Mouse (Mus musculus) hindbrain, embryonic 12.5 days (tissue): ENCODE measurements at regions not wholly inside any gene's neighbourhood (a gene's known extent, or its start where the extent isn't known, plus 50 kb on each side); places are given as distances from the start of the nearest gene placed in this dataset. TPM values are rescaled to one million over a fixed set of nuclear protein-coding genes. Genes with fewer than 3 reads are reported as not detected.
"Not testable (repeated sequence)": the region's sequence is repeated elsewhere in the genome, so short reads cannot be mapped to it uniquely, and the experiment has no call there.

Experiments
- ATAC-seq: fragments of 200-750 bp; cut with Nextera tagmentation; 2 replicates; pipeline ENCODE4 v1.8.0; 2017; ENCODE audit warnings: moderate TSS enrichment; ENCODE audit not compliant: low FRiP score
- H3K27ac ChIP-seq: fragments of 300-500 bp; sonication (generic); 2 replicates; pipeline ENCODE4 v1.5.1; 2016; ENCODE audit warnings: mild to moderate bottlenecking
- H3K27me3 ChIP-seq: fragments of 300-500 bp; sonication (generic); 2 replicates; pipeline ENCODE4 v1.6.1; 2016; ENCODE audit warnings: mild to moderate bottlenecking
- H3K36me3 ChIP-seq: fragments of 300-500 bp; sonication (generic); 2 replicates; pipeline ENCODE4 v1.6.1; 2016; ENCODE audit warnings: mild to moderate bottlenecking
- H3K4me1 ChIP-seq: fragments of 300-500 bp; sonication (generic); 2 replicates; pipeline ENCODE4 v1.6.1; 2016
- H3K4me2 ChIP-seq: fragments of 300-500 bp; sonication (generic); replicated peaks from 2 replicates; pipeline ENCODE4 v1.6.1; 2016; ENCODE audit warnings: mild to moderate bottlenecking
- H3K4me3 ChIP-seq: fragments of 300-500 bp; sonication (generic); 2 replicates; pipeline ENCODE4 v1.5.1; 2016; ENCODE audit warnings: mild to moderate bottlenecking
- H3K9ac ChIP-seq: fragments of 300-500 bp; sonication (generic); 2 replicates; pipeline ENCODE4 v1.6.1; 2016; ENCODE audit warnings: mild to moderate bottlenecking, moderate library complexity
- H3K9me3 ChIP-seq: fragments of 300-500 bp; sonication (generic); replicated peaks from 2 replicates; pipeline ENCODE4 v1.6.1; 2016; ENCODE audit warnings: mild to moderate bottlenecking
- WGBS: fragments of 180-500 bp; shearing (Covaris S2); methylation state at CpG from one replicate; pipeline ENCODE4 v1.1.7; 2016; 5-methylcytosine and 5-hydroxymethylcytosine counted together
- microRNA-seq: library from miRNA; unstranded; fragments of <30 nt; microRNA quantifications from one replicate; pipeline ENCODE4, GENCODE M21; 2017

GRCm38 (mm10) chr19:18015371-18015770 lies 177.9 kb upstream of the Pcsk5 start:
- no peak for ATAC-seq
- Histone ChIP-seq H3K4me2 (no peak overlapping the region), H3K27me3 (no peaks in the 10 kb centered on the region), H3K9ac (no peak overlapping the region), H3K4me3 (no peak overlapping the region), H3K4me1 (no peaks in the 10 kb centered on the region), H3K9me3 (no peaks in the 10 kb centered on the region), H3K27ac (no peak overlapping the region), H3K36me3 (no peaks in the 10 kb centered on the region)
- 94% methylated on average over 1 of the region's 1 CpGs for WGBS

DNA sequence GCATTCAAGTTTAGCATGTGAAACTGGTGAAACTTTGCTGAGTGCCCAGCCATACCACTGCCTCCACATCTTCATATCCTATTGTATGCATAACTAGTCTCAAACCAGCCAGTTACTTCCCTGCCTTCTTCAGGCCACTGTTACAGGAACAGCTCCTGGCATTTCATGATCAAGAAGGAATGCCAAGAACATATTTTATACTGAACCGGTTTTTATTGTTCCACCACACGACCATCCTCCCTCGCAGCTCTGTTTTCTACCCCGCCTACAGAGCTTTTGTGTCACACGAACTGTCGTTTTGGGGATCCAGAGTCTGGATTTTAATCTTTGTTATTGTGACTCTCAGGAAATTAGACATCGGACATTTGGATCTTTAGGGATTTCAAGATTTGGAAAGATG lies 174.6 kb upstream of the Pcsk5 start:
- Histone ChIP-seq H3K27ac (no peak overlapping the region), H3K4me2 (no peak overlapping the region), H3K4me1 (no peaks in the 10 kb centered on the region), H3K36me3 (no peaks in the 10 kb centered on the region), H3K4me3 (no peak overlapping the region), H3K9me3 (no peaks in the 10 kb centered on the region), H3K27me3 (no peaks in the 10 kb centered on the region), H3K9ac (no peak overlapping the region)
- WGBS: 85% methylated on average over 7 of the region's 7 CpGs
- ATAC-seq: no peak

DNA sequence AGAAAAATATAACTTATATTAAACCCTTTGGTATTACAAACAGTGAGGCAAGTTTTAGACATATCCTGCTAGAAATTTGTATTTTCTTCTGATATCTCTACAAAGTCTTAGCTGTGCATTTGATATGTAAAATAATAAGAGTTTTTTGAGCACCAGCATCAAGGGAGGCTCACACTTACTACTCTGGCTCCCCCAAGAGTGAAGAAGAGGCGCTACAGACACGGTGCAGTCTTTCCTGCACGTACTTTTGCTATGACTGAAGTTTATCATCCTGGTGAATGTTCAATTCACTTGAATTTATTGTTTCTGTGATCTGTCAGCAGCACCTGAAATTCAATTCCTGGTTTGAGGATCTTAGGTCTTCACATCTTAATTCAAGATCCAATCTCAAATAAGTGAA lies 160.1 kb upstream of the Pcsk5 start:
- no peaks in the 10 kb centered on the region for H3K36me3 ChIP-seq
- 88% methylated on average over 3 of the region's 3 CpGs for WGBS
- no peak overlapping the region for H3K4me2 ChIP-seq
- no peaks in the 10 kb centered on the region for H3K27me3 ChIP-seq
- ATAC-seq: no peak
- H3K9me3 ChIP-seq: no peaks in the 10 kb centered on the region
- H3K4me1 ChIP-seq: no peaks in the 10 kb centered on the region
- H3K27ac ChIP-seq: no peak overlapping the region
- no peak overlapping the region for H3K4me3 ChIP-seq
- no peak overlapping the region for H3K9ac ChIP-seq

DNA sequence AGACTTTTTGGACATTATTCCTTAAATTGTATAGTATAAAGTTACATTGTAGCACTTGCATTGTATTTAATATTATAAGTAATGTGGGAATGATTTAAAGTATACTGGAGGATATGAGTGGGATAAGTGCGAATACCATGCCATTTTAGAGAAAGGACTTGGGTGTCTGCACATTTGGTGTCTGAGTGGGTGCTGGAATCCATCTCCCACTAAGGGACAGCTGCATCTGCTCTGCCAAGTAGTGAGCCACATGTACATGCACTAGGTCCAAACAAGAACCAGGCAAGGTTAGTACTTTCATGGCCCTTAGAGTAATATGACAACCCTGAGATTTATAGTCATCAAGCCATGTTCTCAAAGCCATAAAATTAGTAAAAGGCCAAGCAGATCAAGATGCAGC lies 146.0 kb upstream of the Pcsk5 start:
- no peaks in the 10 kb centered on the region for H3K36me3 ChIP-seq
- no peak overlapping the region for H3K9ac ChIP-seq
- ATAC-seq: no peak
- no peaks in the 10 kb centered on the region for H3K9me3 ChIP-seq
- no peak overlapping the region for H3K4me3 ChIP-seq
- no peaks in the 10 kb centered on the region for H3K27me3 ChIP-seq
- WGBS: 94% methylated on average over 1 of the region's 1 CpGs
- no peaks in the 10 kb centered on the region for H3K4me1 ChIP-seq
- H3K27ac ChIP-seq: no peak overlapping the region
- H3K4me2 ChIP-seq: no peak overlapping the region

DNA sequence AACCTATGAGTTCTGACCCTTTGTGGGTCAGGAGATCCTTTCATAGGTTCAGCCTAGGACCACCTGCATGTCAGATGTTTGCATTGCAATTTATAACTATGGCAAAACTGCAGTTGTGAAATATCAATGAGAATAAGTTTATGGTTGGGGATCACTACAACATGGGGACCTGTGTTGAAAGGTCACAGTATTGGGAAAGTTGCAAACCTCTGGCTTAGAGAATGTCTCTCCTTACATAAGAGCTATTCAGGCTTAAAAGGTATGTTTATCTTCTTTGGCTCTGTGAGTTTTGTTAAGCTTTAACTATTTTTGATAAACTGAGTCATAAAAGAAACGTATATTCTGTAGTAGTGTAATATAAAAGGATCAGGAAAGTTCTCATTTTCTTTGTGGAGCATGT lies 128.1 kb upstream of the Pcsk5 start:
- Histone ChIP-seq H3K4me1 (no peaks in the 10 kb centered on the region), H3K36me3 (no peaks in the 10 kb centered on the region), H3K4me3 (no peak overlapping the region), H3K9me3 (no peaks in the 10 kb centered on the region), H3K9ac (no peak overlapping the region), H3K4me2 (no peak overlapping the region), H3K27ac (no peak overlapping the region), H3K27me3 (no peaks in the 10 kb centered on the region)
- no peak for ATAC-seq
- 81% methylated on average over 1 of the region's 1 CpGs for WGBS

DNA sequence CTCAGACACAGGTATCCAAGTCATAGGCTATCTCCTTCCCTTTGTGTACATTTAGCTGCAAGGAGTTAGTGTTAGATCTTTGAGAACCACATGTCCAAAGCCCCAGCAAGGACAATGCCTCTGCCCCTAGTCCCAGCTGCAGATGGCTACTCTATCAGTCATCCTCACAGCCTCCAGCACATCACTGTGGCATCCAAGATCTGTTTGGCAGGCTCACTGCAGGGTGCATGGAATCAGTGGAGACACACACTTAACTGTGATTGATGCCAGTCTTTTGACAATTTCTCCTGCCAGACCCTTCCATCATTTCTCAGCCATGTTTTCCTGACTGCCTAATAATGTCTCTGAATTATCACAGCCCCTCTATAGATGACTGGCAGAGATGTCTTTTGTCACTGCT lies 121.0 kb upstream of the Pcsk5 start:
- Histone ChIP-seq H3K27me3 (no peaks in the 10 kb centered on the region), H3K9me3 (no peaks in the 10 kb centered on the region), H3K27ac (no peak overlapping the region), H3K36me3 (no peaks in the 10 kb centered on the region), H3K4me3 (no peak overlapping the region), H3K4me1 (no peaks in the 10 kb centered on the region), H3K9ac (no peak overlapping the region), H3K4me2 (no peak overlapping the region)
- no peak for ATAC-seq

DNA sequence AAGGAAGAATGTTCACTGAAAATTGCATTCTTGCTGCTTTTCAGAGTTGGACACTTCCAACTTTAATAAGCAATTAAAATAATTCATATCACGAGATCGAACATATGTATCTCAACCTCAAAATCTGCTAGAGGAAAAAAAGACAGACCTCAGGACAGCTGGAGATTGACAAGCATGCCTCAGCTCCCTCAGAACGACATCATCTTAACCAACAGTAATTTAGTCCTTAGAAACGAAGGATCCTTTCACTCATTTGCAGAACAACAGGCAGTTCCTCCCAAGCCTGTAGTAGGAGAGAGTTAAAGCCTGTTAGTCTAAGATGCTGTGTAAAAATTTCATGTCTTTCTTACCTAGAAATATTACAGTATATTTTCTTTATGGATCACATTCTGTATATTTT lies 95.2 kb upstream of the Pcsk5 start:
- Histone ChIP-seq H3K36me3 (no peaks in the 10 kb centered on the region), H3K4me2 (no peak overlapping the region), H3K4me1 (no peaks in the 10 kb centered on the region), H3K27me3 (no peaks in the 10 kb centered on the region), H3K9ac (no peak overlapping the region), H3K9me3 (no peaks in the 10 kb centered on the region), H3K27ac (no peak overlapping the region), H3K4me3 (no peak overlapping the region)
- ATAC-seq: no peak
- WGBS: 78% methylated on average over 4 of the region's 4 CpGs

GRCm38 (mm10) chr19:17927121-17927520 lies 89.7 kb upstream of the Pcsk5 start:
- not testable (repeated sequence) for H3K4me2 ChIP-seq, H3K4me1 ChIP-seq, H3K27ac ChIP-seq, H3K9ac ChIP-seq, H3K27me3 ChIP-seq, H3K36me3 ChIP-seq, H3K4me3 ChIP-seq, H3K9me3 ChIP-seq, ATAC-seq
- WGBS: 96% methylated on average over 8 of the region's 8 CpGs

DNA sequence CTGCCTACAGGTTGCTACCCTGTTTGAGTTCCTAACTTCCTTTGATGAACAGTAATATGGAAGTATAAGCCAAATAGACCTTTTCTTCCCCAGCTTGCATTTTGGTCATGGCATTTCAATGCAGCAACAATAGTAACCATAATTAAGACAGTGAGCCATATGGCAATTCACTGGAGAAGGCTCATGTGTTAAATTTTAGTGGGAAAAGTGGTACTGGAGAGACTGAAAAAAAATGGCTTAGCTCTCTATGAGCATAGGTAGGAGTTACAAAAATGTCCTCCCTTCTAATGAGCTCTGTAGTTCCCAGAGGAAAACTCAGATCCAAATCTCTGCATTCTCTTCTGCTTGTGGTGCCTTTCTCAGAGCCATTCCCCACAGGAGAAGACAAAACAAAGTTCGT lies 70.1 kb upstream of the Pcsk5 start:
- no peak for ATAC-seq
- Histone ChIP-seq H3K27me3 (no peaks in the 10 kb centered on the region), H3K4me3 (no peak overlapping the region), H3K9ac (no peak overlapping the region), H3K4me1 (no peaks in the 10 kb centered on the region), H3K9me3 (no peaks in the 10 kb centered on the region), H3K36me3 (no peaks in the 10 kb centered on the region), H3K4me2 (no peak overlapping the region), H3K27ac (no peak overlapping the region)
- 70% methylated on average over 1 of the region's 1 CpGs for WGBS

- H3K36me3 ChIP-seq: no peaks in the 10 kb centered on the region
- H3K4me2 ChIP-seq: no peak overlapping the region
- no peaks in the 10 kb centered on the region for H3K27me3 ChIP-seq
- no peaks in the 10 kb centered on the region for H3K4me1 ChIP-seq
- 91% methylated on average over 3 of the region's 3 CpGs for WGBS
- H3K27ac ChIP-seq: no peak overlapping the region
- no peak overlapping the region for H3K4me3 ChIP-seq
- H3K9me3 ChIP-seq: no peaks in the 10 kb centered on the region
- no peak overlapping the region for H3K9ac ChIP-seq
- ATAC-seq: no peak
Measured at GRCm38 (mm10) chr19:17904120-17904519, 66.7 kb upstream of the Pcsk5 start.

DNA sequence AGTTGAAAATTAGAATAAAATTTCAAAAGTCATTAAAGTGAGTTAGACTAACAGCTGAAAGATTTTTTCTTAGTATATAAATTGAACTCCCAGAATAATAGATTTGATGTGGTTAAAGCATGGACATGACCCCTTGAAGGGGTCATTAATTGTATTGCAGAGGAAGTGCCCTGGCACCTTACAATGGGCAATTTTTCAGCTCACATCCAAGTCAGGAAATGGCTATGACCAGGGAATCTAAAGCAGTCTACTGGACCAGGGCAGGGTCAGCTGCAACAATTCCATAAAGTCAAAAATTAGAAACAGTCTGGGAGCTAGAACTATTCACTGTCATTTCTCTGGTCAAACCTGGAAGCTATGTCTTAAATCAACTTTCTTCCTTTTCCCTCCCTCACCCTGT lies 55.2 kb upstream of the Pcsk5 start:
- H3K4me2 ChIP-seq: no peak overlapping the region
- H3K27ac ChIP-seq: no peak overlapping the region
- H3K27me3 ChIP-seq: no peaks in the 10 kb centered on the region
- H3K4me1 ChIP-seq: no peaks in the 10 kb centered on the region
- H3K9me3 ChIP-seq: no peaks in the 10 kb centered on the region
- H3K4me3 ChIP-seq: no peak overlapping the region
- H3K36me3 ChIP-seq: no peaks in the 10 kb centered on the region
- no peak for ATAC-seq
- H3K9ac ChIP-seq: no peak overlapping the region

Small RNA genes lying in the stretch of these regions (microRNA-seq; reads per million reads assigned to microRNA genes)
- not detected for gene Gm23061
